Mouse (Mus musculus): ENCODE results near the gene Renbp. TPM values are rescaled to one million over a fixed set of nuclear protein-coding genes. Genes with fewer than 3 reads are reported as not detected.

The Renbp gene
- total RNA-seq (2021) = 1 to 10 TPM; 3.6 to 4.2 TPM

- no peak for DNase-seq (ENCODE audit: extremely low spot score in 1 of 2, low spot score in 1 of 2)
These were observed at the start of gene Renbp for GRCm38 (mm10) chrX:73930402-73931062. TSS of gene Renbp (minus strand) at chrX:73930850.

GRCm38 (mm10) chrX:73977783-73978182, 47.1 kb upstream of the Renbp start:
- DNase-seq (ENCODE audit: extremely low spot score in 1 of 2, low spot score in 1 of 2) = no peak

GRCm38 (mm10) chrX:73976283-73976682, 45.6 kb upstream of the Renbp start:
- DNase-seq (ENCODE audit: extremely low spot score in 1 of 2, low spot score in 1 of 2) = no peak

DNA sequence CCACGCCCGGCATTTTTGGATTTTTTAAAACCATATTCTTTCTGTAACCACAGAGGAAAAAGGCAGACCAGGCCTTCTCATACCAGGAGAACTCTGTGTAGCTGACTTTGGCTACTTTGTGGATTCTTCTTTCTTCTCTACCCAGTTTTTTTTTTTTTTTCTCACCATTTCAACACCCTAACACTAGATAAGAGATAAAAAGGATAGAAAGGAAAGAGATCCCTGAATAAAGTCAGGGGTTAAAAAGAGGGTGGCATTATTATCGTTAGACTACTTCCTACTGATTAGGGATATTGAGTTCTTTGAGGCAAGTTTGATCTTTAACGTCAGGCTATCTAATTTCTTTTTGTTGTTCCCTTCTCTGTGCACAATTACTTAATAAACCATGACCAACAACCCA, 42.1 kb upstream of the Renbp start:
- no peak for DNase-seq (ENCODE audit: extremely low spot score in 1 of 2, low spot score in 1 of 2)

DNA sequence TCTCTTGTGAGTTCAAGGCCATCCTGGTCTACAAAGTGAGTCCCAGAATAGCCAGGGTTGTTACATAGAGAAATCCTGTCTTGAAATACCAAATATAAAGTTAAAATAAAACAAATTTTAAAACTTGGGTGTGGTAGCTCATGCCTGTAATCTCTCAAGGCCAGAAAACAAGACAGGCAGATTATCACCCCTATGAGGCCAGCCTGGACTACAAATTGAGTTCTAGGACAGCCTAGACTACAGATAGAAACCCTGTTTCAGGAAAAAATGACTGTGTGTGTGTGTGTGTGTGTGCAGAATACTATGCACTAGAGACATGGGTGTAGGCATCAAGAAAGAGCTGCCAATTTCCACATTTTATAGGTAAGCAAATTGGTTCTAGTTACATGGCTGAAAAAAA, 40.1 kb upstream of the Renbp start:
- DNase-seq (ENCODE audit: extremely low spot score in 1 of 2, low spot score in 1 of 2) = no peak

- DNase-seq (ENCODE audit: extremely low spot score in 1 of 2, low spot score in 1 of 2) = no peak
These were observed 39.1 kb upstream of the Renbp start for GRCm38 (mm10) chrX:73969729-73970128.

DNA sequence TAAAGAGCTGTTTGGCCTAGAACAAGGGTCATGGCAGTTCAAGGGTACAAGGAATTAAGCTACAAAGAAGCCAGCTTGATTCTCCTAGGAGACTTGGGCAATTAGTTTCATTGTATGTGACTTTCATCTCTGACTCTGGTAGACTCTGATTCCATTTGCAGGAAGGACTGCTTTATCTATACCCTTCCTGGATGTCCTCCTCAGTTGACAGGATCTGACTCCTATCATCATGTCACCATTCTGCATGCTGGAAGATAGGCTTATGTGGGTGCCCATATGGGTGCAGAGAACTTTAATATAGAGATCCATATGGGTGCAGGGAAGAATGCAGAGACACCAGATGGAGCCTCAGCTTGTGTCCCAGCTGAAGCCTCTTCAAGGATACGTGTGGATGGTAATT, 38.5 kb upstream of the Renbp start:
- no peak for DNase-seq (ENCODE audit: extremely low spot score in 1 of 2, low spot score in 1 of 2)

DNA sequence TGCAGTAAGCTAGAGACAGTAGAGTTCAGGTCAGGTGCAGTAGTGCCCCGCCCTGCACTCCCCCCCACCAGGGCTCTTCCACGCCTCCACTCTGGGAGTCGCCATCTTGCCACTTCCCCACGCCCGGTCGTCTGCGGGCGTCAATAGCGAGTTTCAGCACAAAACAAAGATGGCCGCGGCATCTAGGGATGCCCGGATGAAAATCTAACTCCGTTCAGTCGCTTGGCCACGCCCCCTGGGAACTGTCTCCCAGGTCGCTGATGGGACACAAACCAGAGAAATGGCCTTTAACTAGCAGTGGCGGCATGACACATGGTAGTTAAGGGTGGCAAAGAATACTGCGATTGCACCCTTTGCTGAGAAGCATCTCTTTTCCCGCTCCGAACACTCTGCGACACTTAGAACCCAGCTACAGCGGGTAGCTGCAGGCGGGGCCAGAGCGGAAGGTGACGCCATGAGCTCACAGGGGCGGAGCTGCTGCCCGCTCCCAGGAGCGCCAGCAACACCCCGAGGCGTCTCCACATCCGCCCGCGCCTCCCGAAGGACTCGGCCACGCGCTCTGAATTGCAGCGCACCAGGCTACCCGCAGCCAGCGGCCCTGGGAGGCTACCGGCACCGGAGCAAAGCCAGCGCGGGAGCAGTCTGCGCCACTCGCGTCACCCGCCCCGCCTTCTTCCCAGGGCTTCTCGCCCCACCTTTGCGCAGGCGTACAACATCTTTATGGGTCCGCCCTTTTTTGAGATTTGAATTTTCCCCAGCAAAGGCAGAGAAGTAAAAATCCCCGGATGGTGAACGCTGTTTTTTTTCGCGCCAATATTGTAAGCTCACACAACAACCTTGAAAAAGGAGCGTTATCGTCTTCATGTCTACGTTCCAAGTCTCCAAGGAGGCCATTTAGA, 36.8 kb upstream of the Renbp start:
- DNase-seq (ENCODE audit: extremely low spot score in 1 of 2, low spot score in 1 of 2) = peak; percentile 67 to 74

- DNase-seq (ENCODE audit: extremely low spot score in 1 of 2, low spot score in 1 of 2) = peak; percentile 75 to 76
These were observed 35.9 kb upstream of the Renbp start, which contains the start of gene Hcfc1 for GRCm38 (mm10) chrX:73966248-73967176. TSS of gene Hcfc1 (minus strand) at chrX:73966357.

GRCm38 (mm10) chrX:73965307-73965706, 34.7 kb upstream of the Renbp start:
- peak; percentile 29 to 59 for DNase-seq (ENCODE audit: extremely low spot score in 1 of 2, low spot score in 1 of 2)

DNA sequence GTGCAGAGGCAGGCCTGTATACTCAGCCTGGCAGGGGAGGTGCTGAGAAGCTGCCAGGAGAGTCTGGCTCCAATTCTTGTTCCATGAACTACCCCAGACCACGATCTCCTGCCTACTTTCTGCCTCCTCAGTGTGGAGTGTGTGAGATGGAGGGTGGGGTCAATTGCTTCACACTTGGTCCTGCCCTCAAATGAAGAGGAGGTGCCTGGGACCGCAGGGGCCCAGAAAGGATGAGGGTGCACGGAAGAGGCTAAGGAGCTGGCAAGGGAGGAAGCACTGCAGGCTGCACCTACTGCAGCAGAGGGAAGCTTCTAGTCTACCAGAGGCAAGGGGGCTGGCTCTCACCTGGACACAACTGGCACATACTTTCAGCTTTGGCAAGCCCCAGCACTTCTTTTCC, 33.7 kb upstream of the Renbp start:
- DNase-seq (ENCODE audit: extremely low spot score in 1 of 2, low spot score in 1 of 2) = no peak

DNA sequence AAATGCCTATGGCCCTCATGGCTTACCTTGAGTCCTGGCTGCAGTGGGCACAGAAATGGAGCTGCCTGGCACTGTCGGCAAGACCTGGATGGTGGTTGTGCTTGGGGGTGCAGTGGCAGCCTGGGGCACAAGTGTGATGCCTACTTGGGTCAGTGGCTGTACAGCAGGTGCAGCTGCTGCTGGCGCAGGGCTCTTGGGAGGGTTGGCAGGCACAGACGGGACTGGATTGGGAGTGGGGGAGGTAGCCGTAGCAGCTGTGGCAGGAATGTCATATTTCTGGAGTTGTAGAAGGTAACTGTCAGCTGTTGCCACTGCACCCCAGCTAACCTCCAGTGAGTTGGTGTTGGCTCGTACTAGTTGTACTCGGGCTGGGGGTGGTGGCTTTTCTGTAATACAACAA, 24.3 kb upstream of the Renbp start:
- DNase-seq (ENCODE audit: extremely low spot score in 1 of 2, low spot score in 1 of 2) = no peak

GRCm38 (mm10) chrX:73952603-73953002, 22.0 kb upstream of the Renbp start:
- DNase-seq (ENCODE audit: extremely low spot score in 1 of 2, low spot score in 1 of 2) = no peak

GRCm38 (mm10) chrX:73949341-73949740, 18.7 kb upstream of the Renbp start:
- DNase-seq (ENCODE audit: extremely low spot score in 1 of 2, low spot score in 1 of 2) = no peak

GRCm38 (mm10) chrX:73948647-73949046, 18.0 kb upstream of the Renbp start:
- peak in 1 of 2 experiments; percentile 51 for DNase-seq (ENCODE audit: extremely low spot score in 1 of 2, low spot score in 1 of 2)

GRCm38 (mm10) chrX:73946896-73947295, 16.2 kb upstream of the Renbp start:
- DNase-seq (ENCODE audit: extremely low spot score in 1 of 2, low spot score in 1 of 2) = no peak

GRCm38 (mm10) chrX:73942294-73942693, 11.6 kb upstream of the Renbp start:
- DNase-seq (ENCODE audit: extremely low spot score in 1 of 2, low spot score in 1 of 2) = no peak

DNA sequence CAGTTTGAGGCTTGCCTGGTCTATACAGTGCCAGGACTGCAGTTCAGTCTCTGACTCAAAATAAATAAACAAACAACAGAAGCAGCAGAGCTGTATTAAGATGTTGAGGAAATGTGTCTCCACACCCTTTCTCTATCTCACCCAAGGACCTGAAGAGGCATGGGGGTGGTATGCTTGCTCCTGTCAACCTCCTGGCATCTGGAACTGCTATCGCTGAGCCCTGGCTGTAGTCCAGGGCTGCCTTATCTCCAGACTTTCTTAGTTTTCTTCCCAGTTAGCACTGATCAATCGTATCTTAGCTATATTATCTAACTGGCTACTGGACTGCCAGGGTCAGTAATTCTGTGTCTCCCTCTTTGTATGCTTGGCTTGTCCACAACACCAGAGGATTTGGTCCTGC, 11.2 kb upstream of the Renbp start:
- DNase-seq (ENCODE audit: extremely low spot score in 1 of 2, low spot score in 1 of 2) = no peak

DNA sequence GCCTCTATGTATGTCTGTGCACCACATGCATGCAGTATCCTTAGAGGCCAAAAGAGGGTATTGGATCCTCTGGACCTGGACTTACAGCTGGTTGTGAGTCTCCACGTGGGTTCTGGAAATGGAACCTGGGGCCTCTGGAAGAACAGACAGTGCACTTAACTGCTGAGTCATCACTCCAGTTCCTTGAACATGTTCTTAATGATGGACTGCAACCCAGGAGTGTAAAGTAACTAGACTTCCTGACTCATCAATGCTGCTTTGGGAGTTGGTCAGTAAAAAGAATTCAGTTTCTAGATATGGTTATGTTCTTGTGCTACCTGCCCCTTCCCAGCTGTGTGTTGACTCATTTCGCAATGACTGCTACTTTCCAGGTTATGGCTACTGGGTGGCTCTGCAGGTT, 1.2 kb upstream of the Renbp start:
- no peak for DNase-seq (ENCODE audit: extremely low spot score in 1 of 2, low spot score in 1 of 2)

- DNase-seq (ENCODE audit: extremely low spot score in 1 of 2, low spot score in 1 of 2) = no peak
These were observed 8.1 kb downstream of the Renbp start for GRCm38 (mm10) chrX:73922550-73922882.
